Mouse (Mus musculus) 3134 (cell line): ENCODE measurements around the gene Gm45785.

Source experiments
- DNase-seq: peaks from one replicate; pipeline ENCODE4 v3.0.0-alpha.2; 2011; ENCODE audit warnings: low spot score; ENCODE audit not compliant: insufficient read length; ENCODE audit errors: extremely low read depth

The Gm45785 gene

DNA sequence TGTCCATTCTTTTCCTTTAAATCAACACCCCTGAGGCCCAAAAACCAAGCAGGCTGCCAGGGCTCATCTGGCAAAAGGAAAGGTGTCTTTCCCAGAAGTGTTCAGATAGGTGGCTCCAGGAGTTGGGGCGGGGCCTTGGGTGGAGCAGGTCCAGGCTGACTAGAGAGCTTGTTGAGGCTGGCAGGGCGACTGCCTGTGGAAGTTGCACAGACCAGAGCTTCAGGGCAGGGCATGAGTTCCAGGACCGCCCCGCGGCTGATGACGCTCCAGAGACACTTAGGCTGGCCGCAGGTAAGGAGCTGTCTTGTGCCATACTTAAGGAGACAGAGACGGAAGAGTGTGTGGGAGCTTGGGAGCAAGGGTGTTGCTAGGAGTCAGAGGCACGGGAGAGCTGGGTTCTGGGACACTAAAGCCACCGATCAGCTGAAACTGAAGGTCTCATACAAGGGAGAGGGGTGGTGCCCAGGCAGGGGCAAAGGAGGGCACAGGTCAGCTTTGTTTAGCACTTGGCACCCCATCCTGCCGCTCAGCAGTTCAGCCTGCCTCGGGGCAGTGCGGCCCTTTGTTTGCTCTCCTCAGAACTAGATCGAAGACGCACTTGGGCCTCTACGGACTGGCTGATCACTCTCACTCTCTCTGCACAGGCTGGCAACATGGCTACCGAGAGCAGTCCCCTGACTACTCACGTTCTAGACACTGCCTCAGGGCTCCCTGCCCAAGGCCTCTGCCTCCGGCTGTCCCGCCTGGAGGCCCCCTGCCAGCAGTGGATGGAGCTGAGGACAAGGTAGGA lies 21.0 kb downstream of the Gm45785 start, which contains the start of gene Urah:
TSS of gene Urah (plus strand) at position 51 of the 790 bp plus-strand sequence.
- no peak for DNase-seq

DNA sequence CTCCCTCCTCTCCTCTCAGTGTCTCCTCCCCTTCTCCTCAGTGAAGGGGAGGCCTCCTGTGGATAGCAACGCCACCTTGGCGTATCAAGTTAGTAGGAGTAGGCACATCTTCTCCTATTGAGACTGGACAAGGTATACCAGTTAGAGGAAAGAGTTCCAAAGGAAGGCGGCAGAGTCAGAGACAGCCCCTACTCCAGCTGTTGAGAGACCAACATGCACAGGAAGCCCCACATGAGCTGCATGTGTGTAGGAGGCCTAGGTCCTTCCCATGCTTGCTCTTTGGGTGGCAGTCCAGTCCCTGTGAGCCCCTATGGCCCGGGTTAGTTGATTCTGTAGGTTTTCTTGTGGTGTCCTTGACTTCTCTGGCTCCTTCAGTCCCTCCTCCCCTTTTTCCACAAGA lies 22.8 kb downstream of the Gm45785 start:
- no peak for DNase-seq

DNA sequence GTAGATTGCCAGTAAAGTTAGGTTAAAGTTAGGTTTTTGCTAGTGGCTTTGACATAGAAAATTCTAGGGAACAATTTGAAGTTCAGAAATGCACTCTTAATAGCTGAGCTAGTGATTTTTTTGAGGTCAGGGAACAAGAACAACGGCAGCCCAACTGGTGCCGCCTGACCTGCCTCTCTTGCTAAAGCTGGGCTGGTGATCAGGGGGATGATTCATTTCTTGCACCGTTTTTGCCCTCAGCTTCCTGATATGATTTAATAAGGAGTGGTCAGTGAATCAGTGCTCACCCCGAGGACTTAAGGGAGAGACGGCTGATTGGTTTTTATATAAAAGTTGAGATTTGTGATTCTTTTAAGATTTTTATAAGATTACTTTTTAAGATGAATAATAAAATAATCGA lies 24.7 kb downstream of the Gm45785 start:
- no peak for DNase-seq

DNA sequence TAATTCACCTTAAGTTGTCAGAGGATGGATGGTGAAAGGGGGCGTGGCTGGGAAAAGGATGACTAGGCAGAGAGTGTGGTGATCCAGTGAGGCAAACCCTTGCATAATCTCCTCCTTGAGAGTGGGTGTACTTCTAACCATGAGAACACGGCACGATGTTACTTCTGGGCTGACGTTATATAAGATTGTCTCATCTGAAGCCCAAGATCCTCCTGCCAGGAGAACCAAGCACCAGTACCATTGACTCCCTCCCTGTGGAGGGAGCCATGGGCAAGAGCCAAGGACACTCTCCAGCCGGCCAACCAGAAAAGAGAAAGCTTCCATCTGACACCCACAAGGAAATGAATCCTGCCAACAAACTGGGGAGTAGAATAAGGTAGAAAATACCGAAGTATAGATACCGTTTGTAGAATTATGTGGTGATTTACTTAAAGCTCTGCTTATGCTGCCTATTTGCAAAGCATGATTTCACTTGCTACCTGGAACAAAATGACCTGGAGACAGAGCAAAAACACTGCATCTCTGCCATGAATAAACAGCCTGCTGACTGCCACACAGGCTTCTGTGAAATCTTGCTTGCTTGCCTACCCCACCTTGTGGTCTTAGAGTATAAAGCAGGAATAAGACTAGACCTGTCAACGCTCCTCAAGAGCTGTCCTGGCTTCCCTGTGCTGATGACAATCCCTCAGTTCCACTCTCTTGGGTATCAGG lies 27.8 kb downstream of the Gm45785 start:
- DNase-seq, result peak; percentile 35

DNA sequence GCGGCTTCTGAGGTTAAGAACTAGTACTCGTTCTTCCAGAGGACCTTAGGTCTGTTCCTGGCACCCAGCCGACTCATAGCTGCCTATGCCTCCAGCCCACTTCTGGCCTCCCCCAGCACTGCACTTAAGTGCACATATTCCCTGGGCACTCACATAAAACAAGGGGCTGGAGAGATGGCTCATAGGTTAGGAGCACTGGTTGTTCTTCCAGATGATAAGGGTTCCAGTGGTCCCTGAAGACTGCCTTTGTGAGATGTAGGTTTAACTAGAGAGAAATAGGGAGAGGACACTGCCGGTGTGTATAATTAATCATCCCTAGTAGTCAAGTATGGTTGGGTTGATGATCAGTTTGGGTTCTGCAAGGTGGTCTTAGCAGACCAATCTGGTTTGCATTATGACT lies 33.4 kb downstream of the Gm45785 start:
- no peak for DNase-seq

DNA sequence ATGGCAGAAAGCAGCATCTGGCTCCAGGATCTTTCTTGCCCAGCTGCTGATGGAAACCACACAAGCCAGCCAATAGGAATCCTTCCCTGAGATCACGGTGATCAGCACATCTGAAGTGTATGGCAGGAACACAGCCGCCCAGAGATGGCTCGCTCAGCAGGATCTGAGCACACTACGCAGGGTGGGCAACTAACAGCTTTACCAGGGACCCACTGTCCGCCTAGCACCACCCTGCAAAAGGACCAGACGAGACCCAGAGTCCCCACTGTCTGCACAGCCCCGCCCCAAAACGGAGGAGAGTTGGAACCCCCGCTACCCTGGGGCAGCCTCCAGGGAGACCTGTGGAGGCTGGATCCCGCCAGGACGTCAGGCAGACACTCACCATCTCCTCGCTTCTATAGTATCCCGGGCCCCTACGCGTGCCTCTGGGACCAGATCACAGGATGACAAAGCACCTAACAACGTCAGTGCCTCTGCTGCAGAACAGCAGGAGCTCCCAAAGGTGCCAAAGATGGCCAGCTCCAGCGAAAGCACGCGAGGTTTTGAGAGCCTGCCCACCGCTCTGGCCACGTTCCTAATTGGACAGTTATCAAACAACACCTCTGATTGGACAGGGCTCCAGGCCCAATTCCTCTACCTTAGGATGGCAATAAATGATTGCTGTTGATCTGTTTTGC lies 34.3 kb downstream of the Gm45785 start, which contains the start of gene Zfp941:
TSS of gene Zfp941 (minus strand) at position 526 of the 677 bp plus-strand sequence.
- no peak for DNase-seq

DNA sequence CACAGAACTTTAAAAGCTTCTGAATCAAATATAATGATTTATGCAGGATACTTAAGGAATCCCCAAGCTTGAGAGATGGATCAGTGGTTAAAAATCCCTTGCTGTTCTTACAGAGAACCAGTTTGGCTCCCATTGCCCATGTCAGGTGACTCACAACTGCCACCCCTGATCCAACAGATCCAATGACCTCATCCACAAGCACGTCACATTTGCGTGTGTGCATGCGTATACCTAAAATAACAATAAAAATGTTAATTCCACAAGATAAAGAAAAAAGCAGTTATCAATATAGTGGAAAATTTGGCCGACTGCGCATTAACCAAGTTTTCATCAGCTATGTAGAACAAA lies 34.9 kb downstream of the Gm45785 start:
- DNase-seq, result no peak

DNA sequence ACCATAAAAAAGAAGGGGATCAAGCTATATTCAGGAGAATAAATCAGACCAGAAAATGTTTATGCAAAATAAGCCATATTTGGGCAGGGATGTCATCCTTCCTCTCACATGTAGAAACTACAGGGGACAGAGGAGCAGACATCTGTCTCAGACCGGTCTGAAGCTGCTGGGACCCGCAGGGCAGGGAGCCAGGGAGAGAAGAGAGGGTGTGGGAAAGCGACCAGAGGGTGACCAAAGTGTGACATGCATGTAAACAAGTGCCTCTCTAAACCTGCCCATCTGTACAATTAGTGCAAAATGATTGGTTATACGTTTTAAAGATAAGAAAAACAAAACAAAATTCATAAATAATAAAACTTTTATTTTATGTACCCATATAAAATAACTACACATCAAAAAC lies 36.0 kb downstream of the Gm45785 start:
- DNase-seq, result no peak

DNA sequence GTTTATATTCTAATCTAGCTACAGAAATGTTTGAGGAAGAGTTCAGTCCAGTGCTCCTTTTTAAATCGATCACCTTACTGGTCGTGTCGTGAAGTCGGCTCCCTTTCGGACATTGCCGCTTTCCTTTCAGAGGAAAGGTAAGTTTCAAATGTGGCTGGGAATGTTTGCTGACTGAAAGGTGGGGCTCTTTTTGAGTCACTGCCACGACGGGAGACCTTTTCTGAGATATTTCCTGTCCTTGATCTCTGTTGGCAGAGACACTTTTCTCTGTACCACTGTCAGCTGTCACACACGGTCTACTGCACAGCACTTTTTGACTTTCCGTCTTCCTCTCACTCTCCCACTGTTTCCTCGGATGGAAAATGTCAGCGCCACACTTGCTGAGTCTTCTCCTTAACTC lies 43.3 kb downstream of the Gm45785 start:
- no peak for DNase-seq

DNA sequence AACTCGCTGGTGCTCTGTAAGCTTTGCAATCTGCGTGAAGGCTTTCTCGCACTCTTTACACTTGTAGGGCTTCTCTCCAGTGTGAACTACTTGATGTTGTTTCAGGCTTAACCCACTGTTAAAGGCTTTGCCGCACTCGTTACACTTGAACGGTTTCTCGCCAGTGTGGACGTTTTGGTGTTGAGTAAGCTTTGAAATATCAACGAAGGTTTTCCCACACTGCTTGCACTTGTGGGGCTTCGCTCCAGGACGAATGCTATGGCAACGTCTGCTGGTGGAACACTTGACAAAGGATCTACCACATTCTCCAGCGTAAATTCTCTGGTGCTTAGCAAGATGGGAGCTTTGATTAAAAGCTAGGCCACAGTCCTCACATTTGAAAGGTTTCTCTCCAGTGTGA lies 44.4 kb downstream of the Gm45785 start:
- DNase-seq, result no peak

DNA sequence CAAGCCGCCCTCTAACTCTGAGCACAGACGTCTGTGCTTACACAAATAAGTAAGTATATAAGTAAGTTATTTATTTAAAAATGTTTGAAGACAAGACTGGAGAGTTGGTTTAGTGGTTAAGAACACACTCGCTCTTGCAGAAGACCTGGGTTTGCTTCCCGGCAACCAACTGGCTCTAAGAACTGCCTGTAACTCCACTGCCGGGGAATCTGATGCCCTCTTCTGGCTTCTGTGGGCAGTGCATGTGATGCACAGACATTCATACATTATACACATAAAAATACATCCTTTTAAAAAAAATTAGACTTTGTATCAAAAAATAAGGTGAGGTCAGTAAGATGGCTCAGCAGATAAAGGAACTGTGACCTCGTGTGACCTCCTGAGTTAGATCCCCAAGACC lies 45.6 kb downstream of the Gm45785 start:
- no peak for DNase-seq

DNA sequence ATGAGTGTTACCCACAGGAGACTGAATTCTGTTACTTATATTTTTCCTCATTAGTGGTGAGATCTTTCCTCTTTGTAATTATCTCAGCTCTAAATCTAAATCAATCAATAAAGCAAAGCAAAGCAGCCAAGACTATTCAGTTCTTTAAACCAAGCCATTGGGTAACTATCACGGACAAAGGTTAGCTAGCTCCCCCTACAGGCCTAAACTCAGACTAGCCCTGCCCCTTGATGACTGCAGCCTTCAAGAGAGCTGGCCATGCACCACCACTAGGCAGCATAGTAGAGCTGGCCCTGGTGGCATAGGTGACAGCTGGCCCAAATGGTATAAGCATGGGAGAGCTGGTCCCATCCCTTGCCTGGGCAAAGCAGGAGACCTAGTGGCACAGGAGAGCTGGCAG lies 50.4 kb downstream of the Gm45785 start:
- DNase-seq, result no peak

DNA sequence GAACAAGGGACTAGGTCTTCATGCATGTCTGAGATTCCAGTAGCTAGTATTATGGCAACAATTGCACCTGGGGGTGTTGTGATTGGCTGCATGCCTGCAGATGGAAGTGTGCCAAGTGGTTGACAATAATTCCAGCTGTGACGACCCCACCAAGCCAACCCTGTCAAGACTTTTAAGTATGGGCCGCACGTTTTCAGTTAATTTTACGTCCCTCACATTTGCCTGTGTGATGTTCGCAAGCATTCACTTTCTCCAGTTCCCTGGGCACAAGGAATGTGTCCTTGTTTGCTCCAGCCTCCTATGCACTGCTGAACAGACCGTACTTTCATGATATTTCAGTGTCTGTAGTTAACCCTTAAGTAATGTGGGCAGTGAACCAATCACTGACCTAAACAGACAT lies 53.5 kb downstream of the Gm45785 start:
- no peak for DNase-seq

DNA sequence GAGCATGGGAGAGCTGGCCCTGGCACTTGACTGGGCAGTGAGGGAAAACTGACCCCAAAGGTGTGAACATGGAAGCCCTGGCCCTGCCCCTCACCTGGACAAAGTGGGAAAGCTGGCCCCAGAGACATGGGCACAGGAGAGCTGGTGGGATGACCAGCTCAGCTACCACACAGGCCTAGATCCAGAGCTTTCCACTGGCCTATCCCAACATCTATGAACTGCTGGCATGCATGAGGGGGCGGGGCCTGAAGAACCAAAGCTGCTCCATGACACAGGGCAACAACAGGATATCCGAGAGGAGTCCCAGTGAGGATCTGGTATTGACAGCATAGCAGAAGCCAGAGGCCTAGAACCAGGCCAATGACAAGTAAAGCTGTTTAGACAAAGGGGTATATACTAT lies 57.9 kb downstream of the Gm45785 start:
- DNase-seq, result no peak

DNA sequence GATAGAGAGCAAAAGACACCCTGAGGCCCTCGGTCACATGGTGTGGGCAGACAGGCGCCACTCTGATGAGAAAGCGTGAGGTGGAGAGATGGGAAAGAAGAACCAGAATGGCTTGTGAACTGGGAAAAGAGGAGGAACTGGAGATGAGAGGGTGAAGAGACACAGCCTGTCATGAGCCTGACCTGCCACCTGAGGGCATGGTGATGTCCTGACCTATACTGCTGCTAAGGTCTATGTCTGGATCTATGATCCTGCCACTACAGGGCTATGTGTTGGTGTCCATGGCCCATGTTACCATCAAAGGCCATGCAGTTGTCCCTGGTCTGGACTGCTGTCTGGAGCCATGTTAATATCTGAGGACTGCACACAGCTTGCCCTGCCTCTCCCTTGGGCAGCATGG lies 58.5 kb downstream of the Gm45785 start:
- DNase-seq, result no peak

DNA sequence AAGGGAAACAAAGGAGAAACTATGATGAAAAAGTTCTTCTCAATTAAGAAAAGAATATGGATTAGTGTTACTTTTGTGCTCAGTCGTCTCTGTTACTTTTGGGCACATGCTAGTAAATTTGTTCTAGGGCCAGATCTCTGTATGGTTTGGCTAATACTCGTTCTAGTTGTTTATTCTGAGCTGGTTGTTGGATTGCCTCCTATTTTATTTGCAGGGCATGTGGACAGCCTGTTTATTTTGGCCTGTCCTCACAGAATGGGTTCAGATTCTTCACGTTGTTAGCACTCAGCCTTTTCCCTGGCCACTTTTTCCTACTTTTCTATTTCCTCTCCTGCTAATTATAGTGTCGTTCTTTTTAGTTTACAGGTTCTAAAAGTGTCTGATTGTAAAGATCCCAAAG lies 62.6 kb downstream of the Gm45785 start:
- no peak for DNase-seq

DNA sequence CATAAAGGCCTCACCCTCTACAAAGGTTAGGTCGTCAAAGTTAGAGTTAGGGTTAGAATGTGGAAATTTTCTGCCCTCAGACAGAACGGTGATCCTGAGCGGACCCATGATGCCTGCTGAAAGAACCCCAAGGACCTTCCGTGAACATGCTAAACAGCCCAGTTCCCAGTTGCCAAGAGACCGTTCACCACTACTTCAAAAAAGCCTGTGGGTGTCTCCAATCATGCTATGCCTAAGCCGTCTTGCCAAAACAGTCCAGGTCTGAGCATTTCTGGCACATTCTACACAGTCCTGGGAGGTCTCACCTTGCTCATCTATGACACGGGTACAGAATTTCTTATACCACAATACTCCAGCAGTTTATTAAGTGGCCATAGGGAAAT lies 68.1 kb downstream of the Gm45785 start:
- no peak for DNase-seq

DNA sequence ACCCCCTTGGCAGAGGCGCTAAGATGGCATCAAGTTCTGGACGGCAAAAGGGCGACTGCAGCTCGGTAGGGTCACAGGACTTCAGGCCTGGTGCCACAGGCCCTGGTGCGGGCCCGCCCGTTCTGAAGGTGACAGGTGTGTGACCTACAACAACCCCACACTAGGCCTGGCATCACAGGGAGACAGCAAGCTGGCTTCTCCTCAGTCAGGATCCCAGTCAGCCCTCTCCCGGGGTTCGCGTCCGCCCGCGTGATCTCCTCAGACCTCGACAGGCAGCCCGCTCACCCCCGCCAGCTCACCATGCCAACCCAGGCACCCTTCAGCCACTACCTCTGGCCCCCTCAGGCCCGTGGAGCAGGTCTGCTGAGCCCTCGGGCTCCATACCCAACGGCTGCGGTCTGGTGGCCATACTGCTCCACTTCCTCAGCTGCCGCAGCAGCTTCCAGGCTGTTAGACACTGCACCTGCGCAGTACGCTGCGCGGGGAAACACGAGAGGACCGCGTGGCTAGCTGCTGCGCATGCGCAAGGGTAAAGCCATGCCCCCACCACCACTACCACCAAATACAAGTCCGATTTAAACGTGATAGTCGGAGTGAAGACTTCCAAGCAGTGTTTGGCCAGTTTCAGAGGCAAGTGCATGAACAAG lies 68.6 kb downstream of the Gm45785 start, which contains the start of gene Syce1:
TSS of gene Syce1 (minus strand) at position 447 of the 647 bp plus-strand sequence.
- peak; percentile 11 for DNase-seq

DNA sequence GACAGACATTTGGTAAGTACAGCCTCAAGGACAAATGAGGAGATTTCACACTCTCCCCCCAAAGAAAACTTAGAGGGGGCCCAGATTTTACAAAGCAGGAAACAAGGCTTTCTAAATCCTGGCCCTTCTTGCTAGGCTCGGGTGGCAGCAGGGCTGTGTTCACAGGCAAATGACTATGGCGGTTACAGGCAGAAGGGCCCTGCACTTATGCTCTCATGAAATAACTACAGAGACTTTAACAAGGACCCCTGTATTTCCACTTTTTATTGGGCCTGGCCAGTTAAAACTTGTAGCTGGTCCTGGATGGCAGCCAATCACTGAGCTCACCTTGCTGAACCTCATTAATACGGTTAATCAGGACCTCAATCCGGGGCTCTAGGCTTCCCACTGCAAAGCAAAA lies 75.6 kb downstream of the Gm45785 start:
- DNase-seq, result no peak
